Mouse (Mus musculus) embryonic facial prominence, embryonic 15.5 days (tissue): ENCODE measurements around the gene Isg20l2. TPM values are rescaled to one million over a fixed set of nuclear protein-coding genes. Genes with fewer than 3 reads are reported as not detected.
A peak's percentile ranks its signal among the peaks of the same experiment; 100 is the strongest.

Experiments
- ATAC-seq: fragments of 200-750 bp; cut with Nextera tagmentation; 2 replicates; pipeline ENCODE4 v1.8.0; 2017; ENCODE audit warnings: low read depth, moderate TSS enrichment; ENCODE audit not compliant: insufficient number of reproducible peaks, low FRiP score, low TSS enrichment
- H3K27ac ChIP-seq: fragments of 300-500 bp; sonication (generic); replicated peaks from 2 replicates; pipeline ENCODE4 v1.5.1; 2015; ENCODE audit warnings: mild to moderate bottlenecking, inconsistent platforms
- H3K27me3 ChIP-seq: fragments of 300-500 bp; sonication (generic); 2 replicates; pipeline ENCODE4 v1.6.1; 2015; ENCODE audit warnings: inconsistent platforms
- H3K36me3 ChIP-seq: fragments of 300-500 bp; sonication (generic); 2 replicates; pipeline ENCODE4 v1.6.1; 2015; ENCODE audit warnings: mild to moderate bottlenecking, inconsistent platforms
- H3K4me1 ChIP-seq: fragments of 300-500 bp; sonication (generic); 2 replicates; pipeline ENCODE4 v1.6.1; 2015; ENCODE audit warnings: inconsistent platforms
- H3K4me2 ChIP-seq: fragments of 300-500 bp; sonication (generic); replicated peaks from 2 replicates; pipeline ENCODE4 v1.6.1; 2015; ENCODE audit warnings: mild to moderate bottlenecking, inconsistent platforms
- H3K4me3 ChIP-seq: fragments of 300-500 bp; sonication (generic); replicated peaks from 2 replicates; pipeline ENCODE4 v1.5.1; 2015; ENCODE audit warnings: mild to moderate bottlenecking, inconsistent platforms
- H3K9ac ChIP-seq: fragments of 300-500 bp; sonication (generic); 2 replicates; pipeline ENCODE4 v1.6.1; 2015; ENCODE audit warnings: inconsistent platforms
- H3K9me3 ChIP-seq: fragments of 300-500 bp; sonication (generic); replicated peaks from 2 replicates; pipeline ENCODE4 v1.6.1; 2016; ENCODE audit warnings: inconsistent platforms
- WGBS: fragments of 180-500 bp; shearing (Covaris S2); methylation state at CpG from one replicate; pipeline ENCODE4 v1.1.7; 2015; 5-methylcytosine and 5-hydroxymethylcytosine counted together
- polyA plus RNA-seq: library from polyadenylated mRNA; unstranded; fragments of >200 nt; fragmentation: Nextera tagmentation; extraction: Ambion mirVana; gene quantifications from 2 replicates; pipeline ENCODE4 v1.2.1, GENCODE M21; 2015

The Isg20l2 gene
- polyA plus RNA-seq, 1 experiment from 2014 or later, result 56.2 TPM

- Histone ChIP-seq H3K9me3 (no peaks in the 10 kb centered on the region), H3K9ac (no peak overlapping the region), H3K4me2 (peak overlapping the region; percentile 94), H3K36me3 (0 out of 2 replicates have a peak, but pooled peaks cover under 1% of the 10 kb centered on the region), H3K4me1 (peaks cover 49% of the 10 kb centered on the region), H3K27ac (peak overlapping the region; percentile 51; the same call in 1 of the 2 replicates), H3K27me3 (peaks cover 21% of the 10 kb centered on the region), H3K4me3 (peak overlapping the region; percentile 53)
- WGBS, result under 1% methylated on average over 21 of the region's 21 CpGs
- no peak; the same call in 1 of the 2 replicates for ATAC-seq
Measured at GRCm38 (mm10) chr3:87970184-87970938, 40.2 kb downstream of the Isg20l2 start.

- peak; percentile 53 for ATAC-seq
- H3K36me3 ChIP-seq, result 0 out of 2 replicates have a peak, but pooled peaks cover 4% of the 10 kb centered on the region
- H3K9ac ChIP-seq, result peak within 1 kb of the TSS; percentile 43
- peaks cover 21% of the 10 kb centered on the region for H3K27me3 ChIP-seq
- WGBS, result under 1% methylated on average over 44 of the region's 44 CpGs
- H3K4me1 ChIP-seq, result peaks cover 49% of the 10 kb centered on the region
- H3K27ac ChIP-seq, result peak within 1 kb of the TSS; percentile 51
- H3K9me3 ChIP-seq, result no peaks in the 10 kb centered on the region
- H3K4me2 ChIP-seq, result peak within 1 kb of the TSS; percentile 94
- peak within 1 kb of the TSS; percentile 53 for H3K4me3 ChIP-seq
Measured at GRCm38 (mm10) chr3:87970939-87971488, 40.9 kb downstream of the Isg20l2 start, which contains the start of gene Nes. Gene Nes, plus strand, starts transcription at chr3:87971078.

GRCm38 (mm10) chr3:87971489-87972202 is 41.5 kb downstream of the Isg20l2 start:
- H3K9ac ChIP-seq, result peak overlapping the region; percentile 43
- 0 out of 2 replicates have a peak, but pooled peaks cover 4% of the 10 kb centered on the region for H3K36me3 ChIP-seq
- peak; percentile 30; the same call in 1 of the 2 replicates for ATAC-seq
- H3K27ac ChIP-seq, result peak overlapping the region; percentile 51; the same call in 1 of the 2 replicates
- no peaks in the 10 kb centered on the region for H3K9me3 ChIP-seq
- H3K4me2 ChIP-seq, result peak overlapping the region; percentile 94
- under 1% methylated on average over 60 of the region's 60 CpGs for WGBS
- H3K4me1 ChIP-seq, result peaks cover 49% of the 10 kb centered on the region
- H3K27me3 ChIP-seq, result peaks cover 21% of the 10 kb centered on the region
- peak overlapping the region; percentile 53 for H3K4me3 ChIP-seq

- Histone ChIP-seq H3K4me2 (peak overlapping the region; percentile 94), H3K27ac (peak overlapping the region; percentile 51; the same call in 1 of the 2 replicates)
Measured at GRCm38 (mm10) chr3:87972203-87972664, 42.1 kb downstream of the Isg20l2 start.

GRCm38 (mm10) chr3:87972776-87973175 is 42.7 kb downstream of the Isg20l2 start:
- peak overlapping the region; percentile 94 for H3K4me2 ChIP-seq
- H3K9ac ChIP-seq, result peak overlapping the region; percentile 19; the same call in 1 of the 2 replicates
- peaks cover 49% of the 10 kb centered on the region for H3K4me1 ChIP-seq
- peak overlapping the region; percentile 53 for H3K4me3 ChIP-seq
- 0 out of 2 replicates have a peak overlapping the region, but pooled peaks have one; percentile 51 for H3K27ac ChIP-seq
- peaks cover 21% of the 10 kb centered on the region for H3K27me3 ChIP-seq
- no peaks in the 10 kb centered on the region for H3K9me3 ChIP-seq
- 24% methylated on average over 5 of the region's 5 CpGs for WGBS
- 0 out of 2 replicates have a peak, but pooled peaks cover 4% of the 10 kb centered on the region for H3K36me3 ChIP-seq
- ATAC-seq, result no peak

More at GRCm38 (mm10) chr3:87972203-87972664, 42.1 kb downstream of the Isg20l2 start:
- H3K4me3 ChIP-seq, result peak overlapping the region; percentile 53
- peak overlapping the region; percentile 43; the same call in 1 of the 2 replicates for H3K9ac ChIP-seq
- 0 out of 2 replicates have a peak, but pooled peaks have one; percentile 5 for ATAC-seq
- 0 out of 2 replicates have a peak, but pooled peaks cover 4% of the 10 kb centered on the region for H3K36me3 ChIP-seq
- H3K27me3 ChIP-seq, result peaks cover 21% of the 10 kb centered on the region
- H3K4me1 ChIP-seq, result peaks cover 49% of the 10 kb centered on the region
- 20% methylated on average over 8 of the region's 8 CpGs for WGBS
- no peaks in the 10 kb centered on the region for H3K9me3 ChIP-seq

GRCm38 (mm10) chr3:87973593-87974380 is 43.7 kb downstream of the Isg20l2 start:
- no peak for ATAC-seq
- H3K4me2 ChIP-seq, result peak overlapping the region; percentile 94
- H3K9ac ChIP-seq, result no peak overlapping the region; the same call in none of the 2 replicates
- H3K9me3 ChIP-seq, result no peaks in the 10 kb centered on the region
- WGBS, result 47% methylated on average over 14 of the region's 14 CpGs
- H3K4me3 ChIP-seq, result peak overlapping the region; percentile 53
- H3K27me3 ChIP-seq, result peaks cover 17% of the 10 kb centered on the region
- H3K27ac ChIP-seq, result no peak overlapping the region; the same call in 1 of the 2 replicates
- H3K4me1 ChIP-seq, result peaks cover 49% of the 10 kb centered on the region
- H3K36me3 ChIP-seq, result 0 out of 2 replicates have a peak, but pooled peaks cover 4% of the 10 kb centered on the region

- Histone ChIP-seq H3K27ac (no peak overlapping the region), H3K4me2 (peak overlapping the region; percentile 94; the same call in 1 of the 2 replicates), H3K4me3 (peak overlapping the region; percentile 53; the same call in 1 of the 2 replicates), H3K4me1 (peaks cover 49% of the 10 kb centered on the region), H3K36me3 (0 out of 2 replicates have a peak, but pooled peaks cover 4% of the 10 kb centered on the region), H3K27me3 (peaks cover 17% of the 10 kb centered on the region), H3K9me3 (no peaks in the 10 kb centered on the region), H3K9ac (no peak overlapping the region)
- ATAC-seq, result no peak
- 30% methylated on average over 12 of the region's 12 CpGs for WGBS
Measured at GRCm38 (mm10) chr3:87974381-87974987, 44.4 kb downstream of the Isg20l2 start.

GRCm38 (mm10) chr3:87979493-87979892 is 49.4 kb downstream of the Isg20l2 start:
- Histone ChIP-seq H3K27me3 (no peaks in the 10 kb centered on the region), H3K9me3 (no peaks in the 10 kb centered on the region), H3K27ac (no peak overlapping the region), H3K9ac (no peak overlapping the region), H3K36me3 (0 out of 2 replicates have a peak, but pooled peaks cover 4% of the 10 kb centered on the region), H3K4me1 (peaks cover 30% of the 10 kb centered on the region), H3K4me3 (no peak overlapping the region), H3K4me2 (no peak overlapping the region)
- no peak for ATAC-seq
- 76% methylated on average over 5 of the region's 5 CpGs for WGBS

- Histone ChIP-seq H3K9ac (no peak overlapping the region), H3K27me3 (no peaks in the 10 kb centered on the region), H3K36me3 (0 out of 2 replicates have a peak, but pooled peaks cover 4% of the 10 kb centered on the region), H3K4me3 (no peak overlapping the region), H3K27ac (no peak overlapping the region), H3K4me2 (no peak overlapping the region), H3K9me3 (no peaks in the 10 kb centered on the region), H3K4me1 (peaks cover 31% of the 10 kb centered on the region)
- 47% methylated on average over 3 of the region's 3 CpGs for whole genome bisulfite sequencing
- no peak for ATAC-seq
Measured at GRCm38 (mm10) chr3:87980085-87980484, 50.0 kb downstream of the Isg20l2 start.
